Mouse (Mus musculus) lung, postnatal 10 days (tissue): Measurements from ENCODE around the gene Acat1.
A peak's percentile ranks its signal among the peaks of the same experiment; 100 is the strongest.

Experiments used
- DNase-seq: peaks from one replicate; pipeline ENCODE4 v3.0.0; 2021

Acat1 gene

DNA sequence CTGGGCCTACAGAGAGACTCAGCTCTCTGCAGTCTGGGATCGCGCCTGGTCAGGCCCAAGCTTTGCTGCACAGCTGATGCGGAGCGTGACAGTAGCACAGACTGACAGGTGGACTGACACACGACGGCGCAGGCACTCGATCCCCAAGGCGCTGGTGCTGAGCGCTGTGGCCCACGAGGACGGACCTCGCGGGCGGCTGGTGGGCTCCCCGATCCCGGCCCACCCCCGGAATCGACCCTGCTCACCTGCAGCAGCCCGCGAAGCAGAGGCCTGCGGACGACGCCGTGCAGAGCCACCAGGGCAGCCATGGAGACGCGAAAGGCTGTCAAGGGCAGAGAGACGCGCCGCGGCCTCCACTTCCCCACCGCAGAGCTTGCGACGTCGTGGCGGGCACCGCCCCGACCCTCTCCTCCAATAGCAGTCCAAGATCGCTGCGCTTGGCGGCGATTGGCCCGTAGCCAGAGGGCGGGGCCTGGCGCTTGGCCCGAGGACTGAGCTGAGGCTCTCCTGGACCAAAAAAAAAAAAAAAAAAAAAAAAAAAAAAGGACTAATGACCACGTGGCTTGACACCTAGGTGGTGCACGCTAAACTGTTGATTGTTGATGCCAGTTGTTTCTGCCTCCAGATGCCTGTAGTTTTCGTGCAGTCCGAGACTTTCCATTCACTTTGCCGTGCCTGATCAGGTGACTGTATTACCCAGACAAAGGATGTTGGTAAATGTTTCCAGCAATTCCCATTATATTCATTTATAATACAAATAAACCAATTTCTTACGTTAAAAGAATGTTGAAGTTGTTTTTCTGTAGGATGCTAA, at the start of gene Acat1:
Gene Acat1 (minus strand): TSS at position 415 of the 814 bp plus-strand sequence.
- peak; percentile 97 for DNase-seq

DNA sequence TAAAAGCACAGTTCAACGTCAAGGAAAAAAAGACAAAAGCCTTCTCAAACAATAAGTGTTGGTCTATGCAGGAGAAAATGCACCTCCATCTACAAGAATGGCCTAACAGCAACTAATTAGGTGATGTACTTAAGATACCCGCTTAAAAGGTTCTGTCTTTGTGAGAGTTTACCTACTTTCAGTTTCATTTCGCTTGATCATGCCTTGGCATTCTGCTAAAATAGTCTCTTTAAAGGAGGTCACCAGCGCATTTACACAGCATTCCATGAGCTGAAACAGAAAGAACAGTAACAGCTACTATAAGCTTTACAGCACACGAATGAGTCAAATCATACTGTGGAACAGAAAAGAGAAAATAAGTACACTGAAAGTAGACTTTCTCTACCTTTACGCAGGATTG, 24.6 kb upstream of the Acat1 start:
- no peak for DNase-seq

DNA sequence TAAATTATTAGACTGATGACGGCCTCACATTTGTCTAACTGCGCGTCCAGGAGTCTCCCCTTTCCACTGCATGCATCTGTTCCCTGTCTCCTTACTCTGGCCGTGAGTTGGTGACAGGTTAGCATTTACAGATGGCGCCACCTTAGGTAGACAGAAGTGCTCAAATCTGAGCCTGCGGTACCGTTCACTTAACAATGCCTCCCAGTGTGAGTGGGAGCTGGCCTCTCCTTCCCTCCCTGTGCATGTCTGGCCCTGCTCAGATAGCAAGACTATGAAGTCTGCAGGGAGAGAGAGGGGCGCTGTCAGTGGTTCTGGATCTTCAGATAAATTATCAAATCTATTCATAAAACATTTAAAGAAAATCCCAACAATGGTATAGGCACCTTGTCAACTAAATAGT, 5.1 kb upstream of the Acat1 start:
- no peak for DNase-seq

DNA sequence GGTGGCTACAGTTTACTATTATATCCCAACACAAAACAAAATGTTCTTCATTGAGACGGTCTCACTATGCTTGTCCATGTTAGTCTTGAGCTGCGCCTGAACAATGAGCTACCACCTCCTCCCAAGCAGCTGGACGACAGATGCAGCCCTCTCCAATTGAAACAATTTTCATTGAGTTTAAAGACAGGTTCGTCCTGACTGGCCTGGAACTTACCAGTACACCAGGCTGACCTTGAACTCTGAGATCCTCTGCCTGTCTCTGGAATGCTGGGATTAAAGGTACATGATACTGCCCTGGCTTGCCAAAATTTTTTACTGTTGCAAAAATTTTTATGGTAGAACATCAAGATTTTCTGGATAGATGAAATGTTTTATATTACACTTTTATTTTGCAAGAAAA, 4.1 kb upstream of the Acat1 start:
- no peak for DNase-seq

DNA sequence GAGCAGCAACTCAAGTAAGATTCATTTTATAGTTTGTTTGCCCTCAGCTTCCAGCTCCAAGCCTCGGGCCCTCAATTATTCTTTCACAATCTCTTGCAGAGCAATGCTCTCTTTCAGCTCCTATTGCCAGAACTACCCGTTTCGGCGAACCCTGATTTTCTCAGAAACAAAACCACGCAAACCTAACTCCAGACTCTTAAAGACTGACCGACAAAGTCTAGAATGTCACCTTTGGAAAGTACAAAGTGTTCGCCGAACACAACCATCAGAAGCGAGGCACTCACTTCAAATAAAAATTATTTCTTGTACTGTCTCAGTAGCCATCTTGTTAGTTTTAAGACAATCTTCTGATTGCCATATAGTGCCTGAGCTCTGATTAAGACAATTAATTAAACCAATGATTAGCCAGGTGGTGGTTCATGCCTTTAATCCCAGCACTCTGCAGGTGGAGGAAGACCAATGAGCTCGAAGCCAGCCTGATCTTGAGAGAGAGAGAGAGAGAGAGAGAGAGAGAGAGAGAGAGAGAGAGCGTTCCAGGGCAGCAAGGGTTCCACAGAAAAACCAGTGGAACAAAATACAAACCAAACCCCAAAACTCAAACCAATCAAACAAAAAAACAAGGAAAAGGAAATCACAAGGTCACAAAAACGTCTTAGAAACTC, 745 bp downstream of the Acat1 start:
- DNase-seq, result no peak

DNA sequence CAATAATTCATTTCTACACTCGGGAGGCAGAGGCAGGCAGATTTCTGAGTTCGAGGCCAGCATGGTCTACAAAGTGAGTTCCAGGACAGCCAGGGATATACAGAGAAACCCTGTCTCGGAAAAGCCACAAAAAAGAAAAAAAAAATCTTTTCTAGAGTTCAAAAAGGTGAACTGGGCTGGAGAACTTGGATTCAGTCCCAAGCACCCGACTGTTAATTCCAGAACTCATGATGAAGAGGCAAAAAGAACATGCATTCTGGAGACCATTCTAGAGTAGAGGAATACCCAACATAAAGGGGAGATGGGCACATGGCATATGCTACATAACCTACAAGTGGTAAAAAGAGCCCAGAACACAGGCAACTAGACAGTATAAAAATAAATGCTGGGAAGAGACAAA, 2.4 kb downstream of the Acat1 start:
- DNase-seq, result no peak

DNA sequence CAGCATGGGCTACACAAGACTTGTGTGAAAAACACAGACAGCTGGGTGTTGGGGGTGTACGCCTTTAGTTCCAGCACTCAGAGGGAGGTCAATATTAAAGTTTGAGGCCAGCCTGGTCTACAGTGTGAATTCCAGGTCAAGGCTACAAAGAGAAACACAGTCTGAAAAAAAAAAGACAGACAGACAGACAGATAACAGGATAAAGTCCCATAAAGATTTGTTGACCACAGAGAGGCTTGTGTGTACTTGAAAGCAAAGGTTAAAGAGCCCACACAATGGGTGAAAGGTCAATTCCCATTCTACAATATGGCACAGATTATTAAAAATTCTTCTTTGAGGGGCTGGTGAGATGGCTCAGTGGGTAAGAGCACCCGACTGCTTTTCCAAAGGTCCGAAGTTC, 3.0 kb downstream of the Acat1 start:
- no peak for DNase-seq

DNA sequence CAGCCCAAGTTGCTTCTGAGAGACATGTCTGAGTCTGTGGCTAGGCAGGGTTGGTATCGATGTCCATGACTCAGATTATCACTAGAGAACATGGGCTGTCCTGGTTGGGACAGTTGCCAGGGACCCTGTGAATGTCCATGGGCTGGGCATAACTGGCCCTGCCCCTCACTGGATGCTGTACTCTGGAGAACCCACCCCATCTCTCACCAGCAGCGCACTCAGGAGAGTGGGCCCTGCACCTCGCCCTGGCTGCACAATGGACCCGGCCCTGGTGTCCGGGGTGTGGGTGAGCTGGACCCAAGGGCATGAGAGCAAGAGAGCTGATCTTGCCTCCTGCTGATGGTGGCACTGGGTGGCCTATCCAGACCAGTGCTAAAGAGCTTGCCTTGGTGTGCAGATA, 5.2 kb downstream of the Acat1 start:
- DNase-seq, result no peak

DNA sequence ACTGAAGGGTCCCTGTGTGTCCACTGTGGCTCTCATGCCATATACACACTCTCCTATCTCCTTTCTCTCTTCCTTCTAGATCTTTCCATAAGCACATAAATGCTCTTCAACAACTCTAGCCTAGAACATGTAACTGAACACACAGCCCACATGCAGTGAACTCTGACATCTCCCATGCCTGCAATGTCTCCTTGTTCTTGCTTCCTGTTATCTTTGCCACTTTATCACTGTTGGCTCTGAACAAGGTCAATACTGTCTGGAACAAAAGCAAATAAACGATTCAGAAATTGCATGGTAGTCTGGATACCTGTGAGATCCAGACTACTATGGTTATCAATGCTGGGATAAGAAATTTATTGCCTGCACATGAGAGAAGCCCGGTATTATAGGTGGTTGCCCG, 6.3 kb downstream of the Acat1 start:
- DNase-seq, result no peak

DNA sequence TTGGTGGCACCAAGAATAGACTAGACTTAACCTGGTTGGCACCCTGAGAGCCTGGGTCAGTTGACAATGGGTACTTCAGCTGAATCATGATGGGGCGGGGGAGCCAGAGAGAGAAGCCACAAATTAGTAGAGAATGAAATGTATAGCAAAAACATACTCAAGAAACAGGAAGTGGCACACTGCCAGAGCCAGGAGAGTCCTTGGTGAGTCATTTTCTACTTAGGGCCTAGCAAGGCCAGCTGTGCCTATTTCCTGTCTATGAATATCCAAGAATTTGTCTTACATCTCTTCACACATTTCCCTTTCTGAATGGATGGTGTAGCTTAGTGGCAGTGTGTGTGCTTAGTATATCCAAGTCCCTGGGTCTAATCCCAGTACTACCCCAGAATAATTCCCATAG, 6.8 kb downstream of the Acat1 start:
- DNase-seq, result peak; percentile 36

DNA sequence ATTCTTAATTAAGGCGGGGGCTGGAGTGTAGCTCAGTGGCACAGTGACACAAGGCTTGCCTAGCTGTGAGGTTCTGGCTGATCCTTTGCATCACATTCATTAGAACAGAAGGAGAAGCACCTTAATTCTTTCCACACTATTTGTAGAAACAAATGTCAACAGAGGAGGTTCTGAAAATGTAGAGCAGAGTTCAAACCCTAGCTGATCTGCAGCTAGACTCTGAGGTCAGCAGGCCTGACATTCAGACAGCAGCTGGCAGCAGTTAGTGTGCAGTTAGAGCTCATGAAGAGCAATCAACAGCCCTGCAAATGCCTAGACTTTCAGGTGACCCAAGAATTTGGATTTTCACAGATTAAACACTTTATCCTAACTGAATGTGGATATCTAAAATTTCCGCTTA, 8.6 kb downstream of the Acat1 start:
- no peak for DNase-seq

DNA sequence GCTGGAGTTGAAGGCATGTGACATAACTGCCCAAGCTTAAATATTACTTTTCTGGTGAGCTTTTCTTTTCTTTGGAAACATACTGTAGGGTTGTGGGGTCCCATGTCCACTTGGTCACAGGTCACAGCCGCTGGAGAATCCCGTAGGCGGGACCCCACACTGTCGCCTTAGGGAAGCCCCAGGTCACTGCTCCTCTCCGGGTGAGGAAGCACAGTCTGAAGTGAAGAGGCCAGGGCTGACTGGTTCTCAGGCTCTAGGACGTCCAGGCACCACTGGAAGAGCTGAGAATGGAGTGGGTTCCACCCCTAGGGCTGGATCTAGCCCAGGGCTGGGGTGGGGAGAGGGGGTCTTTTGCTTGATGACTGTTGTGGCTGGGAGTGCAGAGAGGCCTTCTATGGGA, 11.6 kb downstream of the Acat1 start:
- DNase-seq, result no peak

DNA sequence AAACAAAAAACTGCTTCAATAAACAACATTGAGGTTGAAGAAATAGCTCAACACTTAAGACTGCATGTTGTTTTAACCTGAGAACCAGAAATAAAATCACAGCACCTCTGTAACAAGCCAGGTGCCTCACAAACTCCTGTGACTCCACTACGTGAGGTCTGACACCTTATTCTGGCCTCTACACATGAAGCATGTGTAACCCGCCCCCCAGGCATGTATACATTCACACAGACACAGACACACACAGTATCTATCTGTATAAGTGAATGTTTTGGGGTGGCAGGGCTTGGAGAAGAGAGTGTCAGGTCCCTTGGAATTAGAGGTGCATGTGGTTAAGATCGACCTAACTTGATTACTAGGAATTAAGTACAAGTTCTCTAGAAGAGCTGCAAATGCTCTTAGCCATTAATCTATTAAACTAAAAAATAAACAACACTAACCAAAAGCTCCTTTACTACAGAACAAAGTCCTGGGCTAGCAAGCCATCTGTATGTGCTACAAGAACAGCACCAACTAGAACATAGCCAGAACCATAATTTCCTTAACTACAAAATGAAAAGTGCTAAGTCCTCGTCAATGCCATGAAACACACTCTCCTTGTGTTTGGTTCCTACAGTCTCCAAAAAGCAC, 13.1 kb downstream of the Acat1 start:
- DNase-seq, result no peak

DNA sequence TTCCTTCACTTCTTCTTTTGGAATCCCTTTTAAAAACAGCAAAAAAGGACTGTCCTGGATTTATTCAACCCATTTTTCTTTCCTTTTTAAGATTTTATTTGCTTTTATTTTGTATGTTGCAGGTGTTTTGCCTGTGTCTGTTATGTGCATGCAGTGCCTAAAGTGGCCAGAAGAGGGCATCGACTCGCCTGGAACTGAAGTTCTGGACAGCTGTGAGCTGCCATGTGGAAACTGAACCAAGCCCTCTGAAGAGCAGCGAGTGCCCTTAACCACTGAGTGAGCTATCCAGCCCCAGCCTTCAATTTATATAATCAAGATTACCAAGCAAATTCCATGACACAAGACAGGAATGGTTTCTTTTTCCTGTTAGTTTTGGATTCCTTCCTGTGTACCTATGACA, 15.4 kb downstream of the Acat1 start:
- peak; percentile 80 for DNase-seq

DNA sequence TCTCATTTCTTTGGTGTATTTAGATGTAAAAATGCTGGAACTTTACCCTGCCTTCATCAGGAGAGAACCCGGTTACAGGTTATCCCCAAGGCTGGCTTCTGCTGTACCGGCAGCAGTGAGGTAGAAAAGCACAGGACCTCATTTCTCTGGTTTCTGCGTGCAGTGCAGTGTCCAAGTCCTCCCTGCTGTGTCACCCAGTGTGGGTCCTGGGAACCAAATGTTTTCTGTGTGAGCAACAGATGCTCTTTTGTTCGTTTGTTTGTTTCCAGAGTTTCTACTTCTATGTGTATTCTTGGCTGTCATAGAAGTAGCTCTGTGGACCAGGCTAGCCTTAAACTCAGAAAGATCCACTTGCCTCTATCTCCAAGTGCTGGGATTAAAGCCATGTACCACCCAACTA, 28.3 kb downstream of the Acat1 start:
- DNase-seq, result no peak

DNA sequence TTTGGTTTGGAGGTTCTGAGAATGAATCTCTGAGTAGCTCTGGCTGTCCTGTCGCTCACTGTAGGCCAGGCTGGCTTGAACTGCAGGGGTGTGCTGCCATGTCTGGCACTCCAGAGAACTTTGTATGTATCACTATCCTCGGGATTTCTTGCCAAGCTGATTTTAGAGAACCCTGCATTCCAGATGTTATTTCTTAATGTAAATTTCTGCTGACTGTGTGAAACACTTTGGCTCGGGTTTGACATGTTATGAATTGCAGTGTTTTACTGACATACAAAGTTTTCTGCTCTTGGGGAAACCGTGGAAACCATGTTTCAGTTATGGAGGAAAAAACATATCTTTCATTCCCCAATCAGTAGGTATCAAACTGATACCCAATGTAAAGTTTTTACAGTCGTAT, 34.5 kb downstream of the Acat1 start:
- no peak for DNase-seq

DNA sequence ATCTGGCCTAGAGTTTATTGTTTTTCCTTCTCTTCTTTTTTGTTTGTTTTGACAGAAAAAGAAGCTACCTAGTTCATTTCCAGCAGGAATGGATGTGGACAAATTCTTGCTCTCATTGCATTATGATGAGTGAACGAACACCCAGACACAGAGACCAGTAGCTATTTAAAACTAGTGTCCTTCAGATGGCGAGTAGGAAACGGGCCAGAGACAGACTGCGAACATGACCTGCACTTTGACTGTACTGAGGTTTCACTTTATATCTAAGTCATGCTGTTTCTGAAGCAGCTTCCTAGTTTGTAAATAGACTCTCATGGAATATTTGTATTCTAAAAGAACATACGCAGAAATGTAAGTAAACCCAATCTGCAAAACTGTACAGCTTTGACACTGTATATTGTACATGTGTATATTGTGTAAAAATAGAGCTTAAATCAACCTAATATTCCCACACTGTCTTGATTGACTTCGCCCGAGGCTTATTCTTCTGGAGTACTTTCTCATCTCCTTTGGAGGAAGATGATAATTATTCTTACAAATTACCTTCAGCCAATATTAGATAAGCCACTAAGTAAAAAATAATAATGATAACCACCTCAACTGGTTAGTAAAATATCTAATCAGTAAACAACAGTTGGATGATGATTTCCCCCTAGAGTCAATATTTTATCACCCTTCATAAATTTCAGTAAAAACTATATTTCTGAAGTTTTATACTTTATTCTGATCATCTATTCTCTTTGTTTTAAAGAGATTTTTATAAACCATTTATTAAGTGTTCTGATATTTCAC, 37.5 kb downstream of the Acat1 start:
- no peak for DNase-seq

DNA sequence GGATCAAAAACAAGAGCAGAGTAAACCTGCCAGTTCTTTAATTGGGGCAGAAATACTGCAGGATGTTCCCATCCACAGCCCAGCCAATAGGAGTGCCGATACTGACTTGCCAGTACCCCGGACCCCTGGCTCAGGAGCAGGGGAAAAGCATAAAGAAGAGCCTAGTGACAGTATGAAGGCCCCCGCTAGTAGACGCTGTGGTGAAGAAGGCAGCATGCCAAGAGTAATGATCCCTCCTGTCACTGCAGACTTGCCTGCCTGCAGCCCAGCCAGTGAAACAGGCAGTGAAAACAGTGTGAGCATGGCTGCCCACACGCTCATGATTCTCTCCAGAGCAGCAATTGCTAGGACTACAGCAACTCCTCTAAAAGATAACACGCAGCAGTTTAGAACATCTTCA, 39.5 kb downstream of the Acat1 start:
- no peak for DNase-seq

DNA sequence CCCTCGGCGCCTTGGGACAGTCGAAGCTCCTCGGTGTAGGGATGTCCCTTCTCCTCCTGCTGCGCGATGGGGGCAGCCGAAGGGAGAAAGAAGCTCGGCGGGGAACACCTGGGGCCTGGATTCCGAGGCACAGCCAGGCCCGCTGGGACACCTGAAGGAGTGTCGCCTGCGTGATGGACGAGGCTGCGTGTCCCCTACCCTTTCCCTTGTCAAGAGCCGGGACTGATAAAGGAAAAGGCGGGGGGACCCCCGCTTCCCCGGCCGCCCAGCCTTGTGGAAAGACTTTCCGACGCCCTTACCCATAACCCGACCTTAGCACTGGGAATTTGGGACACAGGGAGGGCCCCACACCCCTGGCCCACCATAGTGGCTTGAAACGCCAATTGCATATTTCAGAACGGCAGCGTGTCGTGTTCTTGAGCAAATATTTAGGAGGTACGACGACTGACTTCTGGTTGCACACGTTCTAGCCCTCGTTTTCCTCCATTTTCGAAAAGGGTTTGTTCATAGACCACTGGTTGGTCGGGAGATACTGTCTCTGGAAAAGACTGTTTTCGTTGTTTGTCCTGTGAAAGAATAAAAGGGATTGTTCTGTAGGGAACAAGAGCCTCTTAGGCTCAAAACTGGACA, 72.7 kb downstream of the Acat1 start:
- no peak for DNase-seq

DNA sequence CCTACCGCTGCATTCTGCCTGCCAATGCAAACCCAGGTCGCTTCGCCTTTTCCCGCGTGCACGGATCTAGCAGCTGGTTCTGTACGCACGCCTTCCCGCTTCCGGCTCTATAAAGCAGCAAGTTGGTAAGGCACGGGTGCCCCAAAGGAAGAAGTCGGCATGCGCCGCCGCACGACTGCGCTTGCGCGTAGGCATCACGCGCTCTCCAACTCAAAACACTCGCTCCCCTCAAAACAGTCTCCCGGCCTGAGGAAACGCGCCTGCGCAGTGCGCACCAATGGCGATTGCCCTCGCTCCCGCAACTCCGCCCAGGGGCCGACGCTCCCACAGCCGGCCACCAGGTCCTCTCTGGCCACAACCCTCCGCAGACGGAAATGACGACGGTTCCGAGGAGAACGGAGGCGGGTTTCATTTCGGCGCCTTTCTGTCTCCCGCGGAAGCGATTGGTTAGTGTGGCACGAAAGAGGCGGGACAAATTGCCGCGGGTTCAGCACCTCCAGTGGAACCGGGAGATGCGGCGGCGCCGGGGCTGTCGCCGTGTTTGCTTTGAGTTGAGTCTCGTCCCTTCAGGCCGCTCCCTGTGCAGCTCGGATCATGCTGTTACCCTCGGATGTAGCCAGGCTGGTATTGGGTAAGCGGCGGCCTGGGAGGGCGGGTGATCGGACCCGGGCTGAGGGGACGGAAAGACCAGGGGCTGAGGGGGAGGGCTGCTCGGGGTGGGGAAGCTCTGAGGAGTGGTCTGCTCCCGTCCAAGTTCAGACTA, 73.4 kb downstream of the Acat1 start, which contains the start of the genes Atm and Npat:
Gene Atm (minus strand): TSS at position 183 of the 763 bp plus-strand sequence.
Gene Npat (plus strand): TSS at position 490 of the 763 bp plus-strand sequence.
- peak; percentile 99 for DNase-seq

DNA sequence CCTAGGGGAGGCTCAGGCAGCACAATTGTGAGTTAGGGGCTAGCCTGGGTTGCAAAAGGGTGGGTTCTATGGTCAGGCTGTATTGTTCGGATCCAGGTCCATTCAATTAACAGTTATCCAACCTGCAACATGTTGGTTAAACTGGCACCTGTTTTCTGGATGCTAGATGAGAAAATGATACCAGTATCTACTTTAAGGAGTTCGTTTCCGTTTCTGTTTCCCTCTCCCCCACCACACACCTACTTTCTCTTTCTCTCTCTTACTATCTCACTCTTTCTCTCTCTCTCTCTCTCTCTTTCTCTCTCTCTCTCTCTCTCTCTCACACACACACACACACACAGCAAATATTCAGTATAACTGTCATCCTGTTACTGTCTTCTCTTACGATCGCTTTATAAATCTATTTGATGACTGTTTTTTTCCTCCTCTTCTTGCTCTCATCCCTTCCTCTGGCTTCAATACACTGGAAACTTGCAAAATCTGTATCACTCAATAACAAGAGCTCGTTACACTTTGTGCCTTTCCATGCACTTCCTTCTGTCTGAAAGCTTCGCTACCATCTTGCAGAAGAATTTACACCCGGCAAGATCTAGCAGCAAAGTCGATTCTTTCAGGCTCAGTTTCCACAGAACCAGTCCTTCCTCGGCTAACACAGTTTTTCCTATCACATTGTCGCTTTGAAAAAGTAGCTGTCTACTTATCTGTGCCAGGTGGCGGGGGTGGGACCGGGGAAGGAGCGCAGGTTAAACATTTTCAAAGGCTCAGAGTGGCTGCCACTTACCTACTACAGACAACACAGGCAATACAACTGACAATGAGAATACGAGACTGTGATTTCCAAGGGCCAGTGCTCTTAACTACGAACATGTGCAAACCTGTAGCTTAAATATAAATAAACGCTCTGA, 74.5 kb downstream of the Acat1 start:
- DNase-seq, result peak; percentile 6
